In genomic region chr11:63264432-63265061, GRCm38 (mm10) we compare ENCODE assay signal across 8 mouse cellular contexts.
DNase-seq lines count a peak whose midpoint lies in the region; ATAC-seq lines count a peak whose summit lies in the region.

No protein-coding gene starts in this region.

- H3K27ac ChIP-seq in liver, embryonic 12.5 days: no peak overlapping the region

- peak overlapping the region; percentile 31 for H3K4me2 ChIP-seq in liver, embryonic 12.5 days

- no peaks in the 10 kb centered on the region for H3K36me3 ChIP-seq in megakaryocyte, embryonic 14.5 days (replicated peaks; ENCODE audit: low read length)
- H3K36me3 ChIP-seq in liver, embryonic 12.5 days: no peaks in the 10 kb centered on the region

- no peaks in the 10 kb centered on the region for H3K9me3 ChIP-seq in megakaryocyte, embryonic 14.5 days
- no peaks in the 10 kb centered on the region for H3K9me3 ChIP-seq in liver, embryonic 12.5 days (replicated peaks)

- peak overlapping the region; percentile 60 for H3K4me3 ChIP-seq in megakaryocyte, embryonic 14.5 days (replicated peaks)
- no peak overlapping the region for H3K4me3 ChIP-seq in liver, embryonic 12.5 days

- H3K4me1 ChIP-seq in megakaryocyte, embryonic 14.5 days: no peaks in the 10 kb centered on the region
- no peaks in the 10 kb centered on the region for H3K4me1 ChIP-seq in liver, embryonic 12.5 days

- peak; percentile 33 for DNase-seq in adrenal gland, adult 2 months
- DNase-seq in thymus, postnatal 14 days: peak; percentile 55
- DNase-seq in frontal cortex, postnatal 14 days (ENCODE audit: low spot score in 2 of 2): no peak
- no peak for DNase-seq in frontal cortex, postnatal 10 days (ENCODE audit: low spot score in 2 of 2)

- no peak overlapping the region for H3K9ac ChIP-seq in liver, embryonic 12.5 days

- no peak for ATAC-seq in megakaryocyte, adult 5-6 weeks (ENCODE audit: poor library complexity, severe bottlenecking)
- ATAC-seq in granulocyte monocyte progenitor cell, adult 5-6 weeks (replicated peaks; ENCODE audit: poor library complexity, severe bottlenecking): peak; percentile 72; the same call in 1 of the 2 replicates
- ATAC-seq in liver, embryonic 12.5 days: no peak

- no peaks in the 10 kb centered on the region for H3K27me3 ChIP-seq in megakaryocyte, embryonic 14.5 days (replicated peaks)
- no peaks in the 10 kb centered on the region for H3K27me3 ChIP-seq in liver, embryonic 12.5 days (replicated peaks)

- WGBS in liver, embryonic 12.5 days (ENCODE audit: insufficient replicate concordance): 29% methylated on average over 9 of the region's 9 CpGs

Comparison
In these comparisons a context has a peak if more than half of its experiments do, and no peak if none do; other contexts are left out.
1. DNase-seq: peak in adrenal gland, adult 2 months (single experiment) and thymus, postnatal 14 days (single experiment); none in frontal cortex, postnatal 14 days (0 of 2) and frontal cortex, postnatal 10 days (0 of 2).